Mouse (Mus musculus): Measurements from ENCODE around the gene Hspa1a. TPM values are rescaled to one million over a fixed set of nuclear protein-coding genes. Genes with fewer than 3 reads are reported as not detected.
"Not testable (repeated sequence)": the region's sequence is repeated elsewhere in the genome, so short reads cannot be mapped to it uniquely, and the experiment has no call there.

Gene Hspa1a
- polyA plus RNA-seq, 1 experiment from 2014 or later = 1.3 TPM

DNA sequence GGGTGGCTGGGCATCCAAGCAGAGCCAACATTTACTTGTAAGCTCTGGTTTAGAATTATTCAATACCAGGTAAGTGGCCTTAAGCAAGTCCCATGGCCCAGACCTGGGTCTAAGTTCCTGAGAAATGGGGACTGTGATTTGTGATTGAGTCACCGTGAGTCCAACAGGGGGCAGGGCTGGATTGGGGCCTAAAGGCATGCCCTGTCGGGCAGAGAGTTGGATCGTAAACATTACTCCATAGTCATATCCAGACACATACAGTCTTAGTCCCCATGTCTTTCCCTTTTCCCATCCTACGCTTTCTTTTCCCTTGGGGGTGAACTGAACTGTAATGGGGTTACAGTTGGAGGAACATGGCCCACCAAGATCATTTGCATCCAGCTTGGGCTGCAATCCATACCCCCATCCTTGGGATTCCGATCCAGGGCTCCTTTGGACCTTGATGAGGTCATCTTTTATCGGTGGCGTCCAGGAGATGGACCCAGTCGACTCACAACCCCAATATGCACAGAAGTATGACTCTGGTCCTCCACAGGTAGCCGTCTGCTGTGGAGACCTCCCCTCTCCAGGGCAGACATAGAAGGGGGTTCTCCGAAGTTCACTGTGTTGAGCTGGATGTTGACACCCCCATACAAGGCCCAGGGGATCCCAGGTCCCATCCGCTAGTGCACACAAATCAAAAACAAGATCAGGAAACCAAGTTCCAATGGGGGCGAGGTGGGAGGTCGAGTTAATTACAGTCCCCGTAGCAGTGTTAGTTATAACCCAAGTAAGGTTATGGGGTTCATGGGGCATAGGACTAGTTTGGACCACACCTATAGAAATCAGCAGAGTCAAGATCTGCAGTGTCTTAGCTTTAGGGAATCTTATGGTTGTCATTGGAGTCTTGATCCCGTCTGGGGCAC, 26.8 kb upstream of the Hspa1a start:
- 94% methylated on average over 15 of the region's 15 CpGs for WGBS
- peaks cover 55% of the 10 kb centered on the region for H3K36me3 ChIP-seq (replicated peaks)
- DNase-seq (ENCODE audit: low spot score) = no peak
- no peaks in the 10 kb centered on the region for H3K9me3 ChIP-seq
- H3K27ac ChIP-seq (replicated peaks) = peak overlapping the region; percentile 92; the same call in 1 of the 2 replicates
- H3K4me1 ChIP-seq = peaks cover 49% of the 10 kb centered on the region
- peak overlapping the region; percentile 97 for H3K4me3 ChIP-seq
- H3K27me3 ChIP-seq (replicated peaks; ENCODE audit: low read depth, poor library complexity, severe bottlenecking) = no peaks in the 10 kb centered on the region

DNA sequence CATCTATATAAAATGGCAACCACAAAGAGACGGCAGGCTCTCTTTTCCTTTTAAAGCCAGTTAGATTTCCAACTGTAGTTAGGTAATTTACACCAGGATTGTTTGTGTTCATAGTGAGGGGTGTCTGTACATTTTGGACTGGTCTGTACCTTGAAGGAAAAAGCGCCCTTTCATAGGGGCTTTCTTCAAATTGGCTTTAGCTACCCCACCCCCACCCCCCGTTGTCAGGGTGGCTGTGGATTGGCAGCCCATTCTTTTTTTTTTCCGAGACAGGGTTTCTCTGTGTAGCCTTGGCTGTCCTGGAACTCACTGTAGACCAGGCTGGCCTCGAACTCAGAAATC, 25.2 kb upstream of the Hspa1a start:
- Histone ChIP-seq H3K4me1 (peaks cover 33% of the 10 kb centered on the region), H3K27me3 (replicated peaks; ENCODE audit: low read depth, poor library complexity, severe bottlenecking) (no peaks in the 10 kb centered on the region), H3K36me3 (replicated peaks) (peaks cover 57% of the 10 kb centered on the region), H3K4me3 (peak overlapping the region; percentile 19; the same call in 1 of the 2 replicates), H3K9me3 (no peaks in the 10 kb centered on the region), H3K27ac (replicated peaks) (no peak overlapping the region)
- no peak for DNase-seq (ENCODE audit: low spot score)
- 92% methylated on average over 5 of the region's 5 CpGs for WGBS

DNA sequence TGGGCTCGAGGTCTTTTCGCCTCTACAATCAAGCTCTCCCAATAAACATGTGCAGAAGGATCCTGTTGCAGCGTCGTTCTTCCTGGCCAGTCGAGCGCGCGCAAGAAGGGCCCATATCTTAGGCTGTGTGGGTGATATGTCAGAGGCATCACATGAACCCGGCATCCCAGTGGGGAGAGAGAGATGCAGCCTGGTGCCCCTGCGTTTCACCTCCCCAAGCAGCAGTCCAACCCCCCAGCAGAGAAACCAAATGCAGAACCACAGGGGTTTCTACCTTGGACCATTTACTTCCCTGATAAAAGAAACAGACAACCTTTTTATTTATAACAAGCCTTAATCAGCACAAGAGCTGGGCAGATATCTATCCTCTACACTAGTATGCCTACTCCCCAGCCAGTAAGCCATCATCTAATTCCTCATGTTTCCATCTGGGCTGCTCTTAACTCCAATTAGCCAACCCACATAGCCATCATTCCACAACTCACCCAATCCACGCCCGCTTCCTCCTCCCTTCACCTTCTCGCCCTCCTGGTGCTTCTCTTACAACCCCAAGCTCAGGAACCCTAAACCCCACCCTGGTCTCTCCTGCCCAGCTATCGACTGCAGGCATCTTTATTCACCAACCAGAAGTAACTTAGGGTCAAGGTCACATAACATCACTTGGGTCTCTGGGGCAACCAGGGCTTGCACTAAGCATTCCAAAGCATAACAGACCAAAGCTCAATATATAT, 24.6 kb upstream of the Hspa1a start:
- H3K27ac ChIP-seq (replicated peaks) = no peak overlapping the region
- no peaks in the 10 kb centered on the region for H3K27me3 ChIP-seq (replicated peaks; ENCODE audit: low read depth, poor library complexity, severe bottlenecking)
- 94% methylated on average over 13 of the region's 14 CpGs for WGBS
- H3K9me3 ChIP-seq = no peaks in the 10 kb centered on the region
- H3K4me1 ChIP-seq = peaks cover 29% of the 10 kb centered on the region
- DNase-seq (ENCODE audit: low spot score) = no peak
- H3K4me3 ChIP-seq = peak overlapping the region; percentile 19; the same call in 1 of the 2 replicates
- peaks cover 62% of the 10 kb centered on the region for H3K36me3 ChIP-seq (replicated peaks)

DNA sequence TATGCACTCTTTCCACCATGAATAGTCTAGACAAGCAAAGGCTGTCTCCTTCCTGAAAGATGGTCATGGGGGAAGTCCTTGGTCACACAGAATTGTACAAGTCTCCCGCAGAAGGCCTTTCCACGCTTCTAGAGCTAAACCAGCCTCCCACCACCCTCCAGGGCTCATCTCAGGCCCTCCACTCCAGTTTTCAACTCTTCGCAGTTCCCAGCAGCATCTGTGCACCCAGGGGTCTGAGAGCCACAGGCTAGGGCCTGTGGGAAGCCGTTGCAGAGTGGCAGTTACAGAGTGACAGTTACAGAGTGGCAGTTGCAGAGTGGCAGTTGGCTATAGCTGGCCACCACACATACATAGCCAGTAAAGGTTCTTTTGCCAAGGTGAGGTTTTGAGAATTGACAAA, 24.0 kb upstream of the Hspa1a start:
- DNase-seq (ENCODE audit: low spot score); H3K9me3 ChIP-seq; H3K4me3 ChIP-seq; H3K27ac ChIP-seq (replicated peaks); H3K27me3 ChIP-seq (replicated peaks; ENCODE audit: low read depth, poor library complexity, severe bottlenecking): not testable (repeated sequence)
- H3K4me1 ChIP-seq = peaks cover 26% of the 10 kb centered on the region
- 94% methylated on average over 4 of the region's 4 CpGs for WGBS
- peaks cover 69% of the 10 kb centered on the region for H3K36me3 ChIP-seq (replicated peaks)

DNA sequence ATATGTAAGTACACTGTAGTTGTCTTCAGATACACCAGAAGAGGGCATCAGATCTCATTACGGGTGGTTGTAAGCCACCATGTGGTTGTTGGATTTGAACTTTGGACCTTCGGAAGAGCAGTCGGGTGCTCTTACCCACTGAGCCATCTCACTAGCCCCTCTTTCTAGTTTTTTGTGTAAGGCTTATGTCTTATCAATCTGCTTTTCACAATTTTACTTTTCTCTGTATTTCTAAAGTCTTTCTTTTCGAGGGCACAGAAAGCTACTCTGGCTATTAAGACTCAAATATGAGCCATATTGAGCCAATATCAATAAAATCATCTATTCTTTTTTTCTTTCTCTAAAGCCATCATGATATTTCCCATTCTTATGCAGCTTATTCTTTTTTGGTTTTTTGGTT, 23.2 kb upstream of the Hspa1a start:
- H3K27ac ChIP-seq (replicated peaks); H3K9me3 ChIP-seq; DNase-seq (ENCODE audit: low spot score); H3K4me3 ChIP-seq; H3K27me3 ChIP-seq (replicated peaks; ENCODE audit: low read depth, poor library complexity, severe bottlenecking): not testable (repeated sequence)
- WGBS = 94% methylated on average over 4 of the region's 4 CpGs
- Histone ChIP-seq H3K36me3 (replicated peaks) (peaks cover 76% of the 10 kb centered on the region), H3K4me1 (peaks cover 26% of the 10 kb centered on the region)

DNA sequence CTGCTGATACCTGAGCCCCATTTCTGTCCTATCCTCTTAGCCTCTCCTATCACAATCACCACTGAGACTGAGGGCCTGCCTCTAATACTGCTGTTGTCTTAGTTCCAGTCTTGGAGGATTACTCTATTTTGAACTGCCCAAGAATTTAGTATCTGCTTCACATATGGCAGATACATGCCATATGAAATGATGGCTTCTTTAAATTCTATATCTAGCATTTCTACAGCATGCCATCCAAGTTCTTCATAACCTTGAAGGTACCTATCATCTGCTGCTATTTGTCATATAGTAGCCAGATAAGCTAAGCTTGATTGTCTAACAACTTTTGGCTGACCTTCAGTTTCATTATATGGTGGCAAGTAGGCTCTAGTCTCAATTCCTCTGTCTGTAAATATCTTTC, 22.8 kb upstream of the Hspa1a start:
- peaks cover 22% of the 10 kb centered on the region for H3K4me1 ChIP-seq
- no peak overlapping the region for H3K27ac ChIP-seq (replicated peaks)
- H3K27me3 ChIP-seq (replicated peaks; ENCODE audit: low read depth, poor library complexity, severe bottlenecking) = no peaks in the 10 kb centered on the region
- peaks cover 79% of the 10 kb centered on the region for H3K36me3 ChIP-seq (replicated peaks)
- H3K9me3 ChIP-seq = no peaks in the 10 kb centered on the region
- DNase-seq (ENCODE audit: low spot score) = no peak
- no peak overlapping the region for H3K4me3 ChIP-seq

DNA sequence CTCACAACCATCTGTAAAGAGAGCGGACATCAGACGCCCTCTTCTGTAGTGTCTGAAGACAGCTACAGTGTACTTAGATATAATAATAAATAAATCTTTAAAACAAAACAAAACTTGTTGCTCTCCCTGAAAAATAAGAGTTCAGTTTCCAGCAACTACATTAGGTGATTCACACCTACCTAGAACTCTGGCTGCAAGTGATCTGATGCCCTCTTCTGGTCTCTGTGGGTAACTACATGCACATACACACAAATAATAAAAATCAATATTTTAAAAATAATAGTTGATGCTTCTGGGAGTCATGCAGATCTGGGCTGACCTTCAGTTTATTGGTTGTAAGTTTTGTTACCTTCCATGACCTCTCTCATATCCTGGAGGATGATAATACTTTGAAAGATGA, 12.3 kb upstream of the Hspa1a start:
- peaks cover 20% of the 10 kb centered on the region for H3K4me1 ChIP-seq
- H3K4me3 ChIP-seq = no peak overlapping the region
- no peaks in the 10 kb centered on the region for H3K9me3 ChIP-seq
- no peak for DNase-seq (ENCODE audit: low spot score)
- H3K27me3 ChIP-seq (replicated peaks; ENCODE audit: low read depth, poor library complexity, severe bottlenecking) = no peaks in the 10 kb centered on the region
- H3K27ac ChIP-seq (replicated peaks) = no peak overlapping the region
- H3K36me3 ChIP-seq (replicated peaks) = peaks cover 57% of the 10 kb centered on the region
- 76% methylated on average over 2 of the region's 2 CpGs for WGBS

DNA sequence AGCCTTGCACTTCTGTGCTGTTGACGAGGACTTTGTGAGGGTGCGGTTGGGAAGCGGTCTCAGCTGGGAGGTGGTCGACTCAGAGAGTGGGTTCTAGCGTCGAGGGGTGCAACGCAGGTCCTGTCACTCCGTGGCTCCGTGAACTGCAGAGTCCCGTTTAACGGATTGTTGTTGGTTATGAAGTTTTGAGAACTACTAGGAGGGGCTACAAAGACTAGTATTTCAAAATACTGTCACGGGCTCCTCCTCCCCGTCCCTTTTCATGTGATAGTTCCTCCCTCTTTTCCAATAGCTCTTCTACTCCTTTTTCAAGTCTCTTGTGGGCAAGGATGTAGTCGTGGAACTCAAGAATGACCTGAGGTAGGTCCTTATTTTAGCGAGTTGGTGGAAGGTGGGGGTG, 10.4 kb upstream of the Hspa1a start:
- peak overlapping the region; percentile 99 for H3K27ac ChIP-seq (replicated peaks)
- H3K4me1 ChIP-seq = peaks cover 20% of the 10 kb centered on the region
- H3K27me3 ChIP-seq (replicated peaks; ENCODE audit: low read depth, poor library complexity, severe bottlenecking) = no peaks in the 10 kb centered on the region
- peak overlapping the region; percentile 97 for H3K4me3 ChIP-seq
- WGBS = under 1% methylated on average over 15 of the region's 15 CpGs
- no peaks in the 10 kb centered on the region for H3K9me3 ChIP-seq
- no peak for DNase-seq (ENCODE audit: low spot score)
- peaks cover 47% of the 10 kb centered on the region for H3K36me3 ChIP-seq (replicated peaks)

DNA sequence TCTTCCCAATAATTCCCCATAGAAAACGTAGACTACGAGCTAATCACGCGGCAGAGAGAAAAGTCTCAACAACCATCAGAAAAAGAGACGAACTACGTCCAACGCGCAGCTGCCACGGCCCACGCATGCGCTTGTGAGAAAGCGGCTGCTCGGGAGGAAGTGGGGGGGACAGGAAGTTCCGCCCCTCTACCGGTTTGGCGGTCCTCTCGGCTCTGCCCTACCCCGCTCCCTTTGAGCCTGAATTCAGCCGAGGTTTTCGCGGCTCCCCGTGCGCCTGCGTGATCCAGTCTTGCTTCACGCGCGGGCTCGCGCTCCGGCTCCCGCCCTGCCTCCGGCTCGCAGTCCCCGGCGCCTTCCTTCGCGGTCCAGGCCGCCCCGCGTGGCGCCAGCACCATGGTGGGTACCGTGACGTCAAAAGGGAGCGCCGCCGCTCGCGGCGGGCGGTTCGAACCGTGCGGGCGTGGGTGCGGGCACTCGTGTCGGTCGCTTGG, 9.8 kb upstream of the Hspa1a start, which contains the start of gene Lsm2:
Gene Lsm2 (plus strand): TSS at position 173 of the 491 bp plus-strand sequence.
- Histone ChIP-seq H3K4me1 (peaks cover 20% of the 10 kb centered on the region), H3K27ac (replicated peaks) (peak within 1 kb of the TSS; percentile 99), H3K36me3 (replicated peaks) (peaks cover 46% of the 10 kb centered on the region), H3K9me3 (no peaks in the 10 kb centered on the region), H3K4me3 (peak within 1 kb of the TSS; percentile 97), H3K27me3 (replicated peaks; ENCODE audit: low read depth, poor library complexity, severe bottlenecking) (no peaks in the 10 kb centered on the region)
- DNase-seq (ENCODE audit: low spot score) = peak; percentile 94
- WGBS = under 1% methylated on average over 58 of the region's 58 CpGs

DNA sequence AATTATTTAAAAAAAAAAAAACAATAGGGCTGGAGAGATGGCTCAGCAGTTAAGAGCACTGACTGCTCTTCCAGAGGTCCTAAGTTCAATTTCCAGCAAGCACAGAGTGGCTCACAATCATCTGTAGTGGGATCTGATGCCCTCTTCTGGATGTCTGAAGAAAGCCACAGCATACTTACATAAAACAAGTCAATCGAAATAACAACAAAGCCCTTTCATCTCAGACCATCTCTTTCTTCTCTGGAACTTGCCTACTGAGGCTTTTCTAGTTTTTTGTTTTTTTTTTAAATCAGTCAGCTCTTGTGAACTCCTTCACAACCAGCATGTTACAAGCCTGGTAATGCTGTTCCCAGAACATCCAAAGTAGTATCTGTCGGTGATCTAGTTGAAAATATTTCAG, 8.7 kb upstream of the Hspa1a start:
- H3K27ac ChIP-seq (replicated peaks) = peak overlapping the region; percentile 99
- H3K4me1 ChIP-seq = peaks cover 20% of the 10 kb centered on the region

DNA sequence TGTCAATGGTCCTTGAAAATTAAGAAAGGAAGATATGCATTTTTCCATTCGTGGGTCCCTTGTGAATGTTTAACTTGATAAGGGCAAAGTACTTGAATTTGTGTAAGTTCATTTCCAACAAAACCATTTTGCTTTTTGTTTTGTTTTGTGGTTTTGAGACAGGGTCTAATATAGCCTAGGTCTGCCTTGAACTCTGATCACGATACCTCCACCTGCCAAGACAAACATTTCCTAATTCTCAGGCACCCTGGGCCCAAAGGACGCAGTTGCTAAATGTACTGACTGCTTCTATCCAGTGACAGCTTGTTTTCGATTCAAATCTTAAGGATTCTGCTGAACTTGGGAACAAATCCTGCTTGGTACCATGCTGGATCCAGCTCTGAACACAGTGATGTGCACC, 7.7 kb upstream of the Hspa1a start:
- Histone ChIP-seq H3K27me3 (replicated peaks; ENCODE audit: low read depth, poor library complexity, severe bottlenecking) (no peaks in the 10 kb centered on the region), H3K27ac (replicated peaks) (no peak overlapping the region), H3K36me3 (replicated peaks) (peaks cover 25% of the 10 kb centered on the region), H3K4me3 (no peak overlapping the region), H3K4me1 (peaks cover 20% of the 10 kb centered on the region), H3K9me3 (no peaks in the 10 kb centered on the region)
- 91% methylated on average over 4 of the region's 4 CpGs for WGBS
- no peak for DNase-seq (ENCODE audit: low spot score)

More for the DNA sequence above, 8.7 kb upstream of the Hspa1a start:
- WGBS = 25% methylated on average over 2 of the region's 2 CpGs
- Histone ChIP-seq H3K36me3 (replicated peaks) (peaks cover 36% of the 10 kb centered on the region), H3K9me3 (no peaks in the 10 kb centered on the region), H3K4me3 (peak overlapping the region; percentile 97), H3K27me3 (replicated peaks; ENCODE audit: low read depth, poor library complexity, severe bottlenecking) (no peaks in the 10 kb centered on the region)
- DNase-seq (ENCODE audit: low spot score) = no peak

DNA sequence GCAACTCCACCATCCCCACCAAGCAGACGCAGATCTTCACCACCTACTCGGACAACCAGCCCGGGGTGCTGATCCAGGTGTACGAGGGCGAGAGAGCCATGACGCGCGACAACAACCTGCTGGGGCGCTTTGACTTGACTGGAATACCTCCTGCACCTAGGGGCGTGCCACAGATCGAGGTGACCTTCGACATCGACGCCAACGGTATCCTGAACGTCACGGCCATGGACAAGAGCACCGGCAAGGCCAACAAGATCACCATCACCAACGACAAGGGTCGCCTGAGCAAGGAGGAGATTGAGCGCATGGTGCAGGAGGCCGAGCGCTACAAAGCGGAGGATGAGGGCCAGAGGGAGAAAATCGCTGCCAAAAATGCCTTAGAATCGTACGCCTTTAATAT, 6.3 kb upstream of the Hspa1a start:
- Histone ChIP-seq H3K4me3 (no peak overlapping the region), H3K36me3 (replicated peaks) (peaks cover 15% of the 10 kb centered on the region), H3K27ac (replicated peaks) (no peak overlapping the region), H3K4me1 (peaks cover 18% of the 10 kb centered on the region), H3K9me3 (no peaks in the 10 kb centered on the region), H3K27me3 (replicated peaks; ENCODE audit: low read depth, poor library complexity, severe bottlenecking) (peaks cover 9% of the 10 kb centered on the region)
- DNase-seq (ENCODE audit: low spot score) = no peak
- whole genome bisulfite sequencing = 91% methylated on average over 27 of the region's 27 CpGs
